13 mouse cellular contexts compared by ENCODE assay signal in genomic region chr5:148701859-148702258, GRCm38 (mm10).
A peak's percentile ranks its signal among the peaks of the same experiment; 100 is the strongest.
DNase-seq lines count a peak whose midpoint lies in the region; ATAC-seq and TF ChIP-seq lines count a peak whose summit lies in the region.
"Had no signal": no experiment of that assay in that cellular context is flagged by ENCODE, and none has a peak within 500 bp of the region (broad histone marks: within the 10 kb centered on the region; RNA-seq: fewer than 3 reads in every experiment).

No protein-coding gene starts in this region.

- no peak for TF ChIP-seq CTCF in testis, adult 2 months (IDR thresholded peaks at IDR 0.05; ENCODE audit: control insufficient read depth, insufficient read depth, insufficient replicate concordance, low read depth, low read length)

- H3K27ac ChIP-seq in heart, embryonic 10.5 days: 0 out of 2 replicates have a peak overlapping the region, but pooled peaks have one; percentile 10
- peak overlapping the region; percentile 27 for H3K27ac ChIP-seq in testis, adult 2 months (ENCODE audit: control insufficient read depth, insufficient read depth, low read depth, low read length)
- no peak overlapping the region for H3K27ac ChIP-seq in embryonic facial prominence, embryonic 14.5 days (replicated peaks; ENCODE audit: low read depth, low read length)
- H3K27ac ChIP-seq: forebrain, embryonic 15.5 days; midbrain, embryonic 13.5 days had no signal

- H3K4me2 ChIP-seq in embryonic facial prominence, embryonic 14.5 days (ENCODE audit: low read depth, low read length): no peak overlapping the region
- H3K4me2 ChIP-seq: forebrain, embryonic 15.5 days; heart, embryonic 12.5 days; midbrain, embryonic 13.5 days had no signal

- no peak overlapping the region for H3K4me3 ChIP-seq in heart, embryonic 10.5 days
- peak overlapping the region; percentile 2; the same call in 1 of the 2 replicates for H3K4me3 ChIP-seq in testis, adult 2 months (ENCODE audit: control insufficient read depth, low read depth, low read length)
- no peak overlapping the region for H3K4me3 ChIP-seq in embryonic facial prominence, embryonic 14.5 days (ENCODE audit: low read depth, low read length)
- H3K4me3 ChIP-seq: forebrain, embryonic 15.5 days; heart, embryonic 12.5 days; midbrain, embryonic 13.5 days had no signal

- H3K9me3 ChIP-seq in heart, embryonic 10.5 days: no peaks in the 10 kb centered on the region
- H3K9me3 ChIP-seq in embryonic facial prominence, embryonic 14.5 days (ENCODE audit: control insufficient read depth, low read length): no peaks in the 10 kb centered on the region
- H3K9me3 ChIP-seq: forebrain, embryonic 15.5 days; heart, embryonic 12.5 days; midbrain, embryonic 13.5 days had no signal

- no peaks in the 10 kb centered on the region for H3K27me3 ChIP-seq in heart, embryonic 10.5 days (ENCODE audit: insufficient read depth, poor library complexity, severe bottlenecking)
- H3K27me3 ChIP-seq in testis, adult 2 months (ENCODE audit: control insufficient read depth, insufficient read depth, low read length): no peaks in the 10 kb centered on the region
- H3K27me3 ChIP-seq in embryonic facial prominence, embryonic 14.5 days (replicated peaks; ENCODE audit: control insufficient read depth, insufficient read depth, low read length): no peaks in the 10 kb centered on the region
- H3K27me3 ChIP-seq: forebrain, embryonic 15.5 days; heart, embryonic 12.5 days; midbrain, embryonic 13.5 days had no signal

- no peaks in the 10 kb centered on the region for H3K36me3 ChIP-seq in heart, embryonic 10.5 days
- H3K36me3 ChIP-seq in testis, adult 2 months (ENCODE audit: control insufficient read depth, insufficient read depth, low read length): no peaks in the 10 kb centered on the region
- H3K36me3 ChIP-seq in embryonic facial prominence, embryonic 14.5 days (ENCODE audit: control insufficient read depth, insufficient read depth, low read length): no peaks in the 10 kb centered on the region
- H3K36me3 ChIP-seq: forebrain, embryonic 15.5 days; heart, embryonic 12.5 days; midbrain, embryonic 13.5 days had no signal

- peaks cover 30% of the 10 kb centered on the region for H3K4me1 ChIP-seq in heart, embryonic 10.5 days
- peaks cover 6% of the 10 kb centered on the region for H3K4me1 ChIP-seq in testis, adult 2 months (ENCODE audit: control insufficient read depth, insufficient read depth, low read length)
- no peaks in the 10 kb centered on the region for H3K4me1 ChIP-seq in embryonic facial prominence, embryonic 14.5 days (ENCODE audit: control insufficient read depth, insufficient read depth, low read length)

- DNase-seq in heart, embryonic 10.5 days (ENCODE audit: low spot score): no peak
- no peak for DNase-seq in heart, adult 8-10 months (ENCODE audit: low spot score)
- no peak for DNase-seq in testis, postnatal 10 days (ENCODE audit: low spot score)
- DNase-seq in embryonic facial prominence, embryonic 14.5 days (ENCODE audit: low spot score): peak; percentile 6
- no peak for DNase-seq in spleen, postnatal 14 days (ENCODE audit: low spot score in 2 of 2)
- DNase-seq in layer of hippocampus, adult 9-11 months: no peak
- DNase-seq in frontal cortex, adult 2 months (ENCODE audit: extremely low spot score in 1 of 2, low spot score in 1 of 2): no peak
- DNase-seq: right cerebral cortex, postnatal 25 days had no signal

- no peak overlapping the region for H3K9ac ChIP-seq in embryonic facial prominence, embryonic 14.5 days (ENCODE audit: low read depth, low read length)
- H3K9ac ChIP-seq: forebrain, embryonic 15.5 days; heart, embryonic 12.5 days; midbrain, embryonic 13.5 days had no signal

- 63% methylated on average over 8 of the region's 8 CpGs for whole genome bisulfite sequencing in heart, embryonic 10.5 days
- 41% methylated on average over 8 of the region's 8 CpGs for WGBS in embryonic facial prominence, embryonic 14.5 days

- TF ChIP-seq POLR2A in testis, adult 2 months (IDR thresholded peaks at IDR 0.05; ENCODE audit: control insufficient read depth, low read depth, low read length): no peak

- ATAC-seq in embryonic facial prominence, embryonic 14.5 days (ENCODE audit: low read depth): no peak
- ATAC-seq: forebrain, embryonic 15.5 days; hindbrain, embryonic 16.5 days; midbrain, embryonic 13.5 days had no signal
